Mouse (Mus musculus) liver, postnatal 0 days (tissue): Measurements from ENCODE around the gene Rxrb. TPM values are rescaled to one million over a fixed set of nuclear protein-coding genes. Genes with fewer than 3 reads are reported as not detected.

Source experiments
- ATAC-seq: fragments of 200-750 bp; cut with Nextera tagmentation; 2 replicates; pipeline ENCODE4 v1.8.0; 2017; ENCODE audit warnings: mild to moderate bottlenecking, moderate library complexity
- DNase-seq: peaks from one replicate; pipeline ENCODE4 v3.0.0-alpha.2; 2016
- H3K27ac ChIP-seq: fragments of 300-500 bp; sonication (generic); 2 replicates; pipeline ENCODE4 v1.5.1; 2014; ENCODE audit warnings: antibody characterized with exemption, moderate library complexity, mild to moderate bottlenecking, low read depth
- H3K27me3 ChIP-seq: fragments of 300-500 bp; sonication (generic); 2 replicates; pipeline ENCODE4 v1.6.1; 2014; ENCODE audit warnings: low read length, control low read depth, mixed read lengths; ENCODE audit not compliant: insufficient read depth
- H3K36me3 ChIP-seq: fragments of 300-500 bp; sonication (generic); replicated peaks from 2 replicates; pipeline ENCODE4 v1.6.1; 2014; ENCODE audit warnings: mild to moderate bottlenecking, control low read depth, low read length, moderate library complexity, mixed read lengths; ENCODE audit not compliant: insufficient read depth
- H3K4me1 ChIP-seq: fragments of 300-500 bp; sonication (generic); 2 replicates; pipeline ENCODE4 v1.6.1; 2014; ENCODE audit warnings: antibody characterized with exemption, mild to moderate bottlenecking, control low read depth; ENCODE audit not compliant: insufficient read depth
- H3K4me2 ChIP-seq: fragments of 300-500 bp; sonication (generic); 2 replicates; pipeline ENCODE4 v1.6.1; 2014; ENCODE audit warnings: low read depth, mild to moderate bottlenecking, low read length, moderate library complexity, mixed read lengths
- H3K4me3 ChIP-seq: fragments of 300-500 bp; sonication (generic); 2 replicates; pipeline ENCODE4 v1.5.1; 2014; ENCODE audit warnings: low read depth, low read length
- H3K9ac ChIP-seq: fragments of 300-500 bp; sonication (generic); replicated peaks from 2 replicates; pipeline ENCODE4 v1.6.1; 2014; ENCODE audit warnings: mild to moderate bottlenecking, moderate library complexity
- H3K9me3 ChIP-seq: fragments of 300-500 bp; sonication (generic); 2 replicates; pipeline ENCODE4 v1.6.1; 2016; ENCODE audit warnings: mild to moderate bottlenecking, control low read depth, low read length, mixed read lengths
- CTCF ChIP-seq: sonication (generic); IDR thresholded peaks from 2 replicates; pipeline ENCODE4 v1.5.1; 2016; ENCODE audit warnings: antibody characterized with exemption, low read depth
- EP300 ChIP-seq: IDR thresholded peaks from 2 replicates; pipeline ENCODE4 v1.6.1; 2016; ENCODE audit warnings: antibody characterized with exemption, low read depth, mild to moderate bottlenecking
- WGBS: fragments of 180-500 bp; shearing (Covaris S2); extraction: QIAGEN DNeasy Blood & Tissue Kit; methylation state at CpG from one replicate; pipeline ENCODE4 v1.1.7; 2014; ENCODE audit not compliant: insufficient replicate concordance; 5-methylcytosine and 5-hydroxymethylcytosine counted together
- microRNA counts: library from miRNA; unstranded; fragments of <30 nt; microRNA quantifications from one replicate; lab custom pipeline; 2015
- microRNA-seq: library from miRNA; unstranded; fragments of <30 nt; microRNA quantifications from one replicate; pipeline ENCODE4, GENCODE M21; 2016
- polyA plus RNA-seq: library from polyadenylated mRNA; unstranded; fragments of >200 nt; fragmentation: Nextera tagmentation; extraction: Ambion mirVana; gene quantifications from 2 replicates; pipeline ENCODE4 v1.2.1, GENCODE M21; 2015

Gene Rxrb
- polyA plus RNA-seq, 1 experiment from 2014 or later, result 16.2 TPM

GRCm38 (mm10) chr17:34079621-34080020, 48.0 kb downstream of the Rxrb start:
- Histone ChIP-seq H3K36me3 (no peaks in the 10 kb centered on the region), H3K4me1 (no peaks in the 10 kb centered on the region), H3K4me2 (no peak overlapping the region), H3K27me3 (peaks cover 22% of the 10 kb centered on the region), H3K27ac (no peak overlapping the region), H3K9ac (no peak overlapping the region), H3K9me3 (no peaks in the 10 kb centered on the region), H3K4me3 (no peak overlapping the region)
- no peak for DNase-seq
- TF ChIP-seq CTCF, result no peak
- TF ChIP-seq EP300, result no peak
- peak; percentile 68 for ATAC-seq
- 28% methylated on average over 5 of the region's 5 CpGs for WGBS

GRCm38 (mm10) chr17:34083104-34083503, 51.5 kb downstream of the Rxrb start:
- no peak for ATAC-seq
- TF ChIP-seq EP300 (no peak), CTCF (no peak)
- 34% methylated on average over 8 of the region's 8 CpGs for WGBS

GRCm38 (mm10) chr17:34087386-34087785, 55.8 kb downstream of the Rxrb start:
- WGBS, result 67% methylated on average over 2 of the region's 2 CpGs
- Histone ChIP-seq H3K9me3 (no peaks in the 10 kb centered on the region), H3K36me3 (no peaks in the 10 kb centered on the region), H3K4me1 (0 out of 2 replicates have a peak, but pooled peaks cover 3% of the 10 kb centered on the region), H3K27ac (no peak overlapping the region), H3K27me3 (peaks cover 6% of the 10 kb centered on the region; the same call in 1 of the 2 replicates), H3K4me2 (no peak overlapping the region), H3K9ac (no peak overlapping the region), H3K4me3 (no peak overlapping the region)
- no peak for DNase-seq
- TF ChIP-seq CTCF, result no peak
- ATAC-seq, result no peak

More at GRCm38 (mm10) chr17:34083104-34083503, 51.5 kb downstream of the Rxrb start:
- no peaks in the 10 kb centered on the region for H3K4me1 ChIP-seq
- no peak overlapping the region for H3K4me3 ChIP-seq
- no peaks in the 10 kb centered on the region for H3K36me3 ChIP-seq
- DNase-seq, result no peak
- no peaks in the 10 kb centered on the region for H3K9me3 ChIP-seq
- peaks cover 6% of the 10 kb centered on the region; the same call in 1 of the 2 replicates for H3K27me3 ChIP-seq
- H3K4me2 ChIP-seq, result no peak overlapping the region
- no peak overlapping the region for H3K27ac ChIP-seq
- no peak overlapping the region for H3K9ac ChIP-seq

MicroRNA genes within 50 kb of the gene (microRNA counts, 519-probe panel; counts per million panel counts)
- microRNA mmu-miR-219 (lab: Ali Mortazavi, UCI), result not detected

Small RNAs within 50 kb of the gene (microRNA-seq; reads per million reads assigned to microRNA genes)
- gene Mir219a-1 (not detected), gene Mir219c (not detected)

Other genes starting within 250 kb of the Rxrb start
- gene Angptl4, start 250.0 kb upstream of the Rxrb start, polyA plus RNA-seq, result 64.4 and 93.5 TPM in 2 replicates
- gene Kank3, start 221.3 kb upstream of the Rxrb start, polyA plus RNA-seq, result 9.4 and 10.6 TPM in 2 replicates
- 699 and 710 TPM in 2 replicates for gene Rps28, start 207.2 kb upstream of the Rxrb start, polyA plus RNA-seq
- 379 and 389 TPM in 2 replicates for gene Ndufa7, start 207.2 kb upstream of the Rxrb start, polyA plus RNA-seq
- gene Cd320, start 188.7 kb upstream of the Rxrb start, polyA plus RNA-seq, result 16.6 and 17.4 TPM in 2 replicates
- gene Gm7029, start 158.0 kb upstream of the Rxrb start, polyA plus RNA-seq, result not detected in 2 replicates
- gene Kifc1, start 141.2 kb upstream of the Rxrb start, polyA plus RNA-seq, result 2.6 and 3.6 TPM in 2 replicates
- gene Platr17, start 126.7 kb upstream of the Rxrb start, polyA plus RNA-seq, result 0.41 and 0.54 TPM in 2 replicates
- gene Daxx, start 122.4 kb upstream of the Rxrb start, polyA plus RNA-seq, result 12.6 and 13.0 TPM in 2 replicates
- gene Tapbp, start 115.9 kb upstream of the Rxrb start, polyA plus RNA-seq, result 47.0 and 47.9 TPM in 2 replicates
- gene Zbtb22, start 115.9 kb upstream of the Rxrb start, polyA plus RNA-seq, result 7.1 and 7.9 TPM in 2 replicates
- 6.8 and 7.4 TPM in 2 replicates for gene Rgl2, start 102.3 kb upstream of the Rxrb start, polyA plus RNA-seq
- 82.2 and 85.5 TPM in 2 replicates for gene Pfdn6, start 91.5 kb upstream of the Rxrb start, polyA plus RNA-seq
- 12.7 and 12.8 TPM in 2 replicates for gene Wdr46, start 91.2 kb upstream of the Rxrb start, polyA plus RNA-seq
- gene B3galt4, start 80.3 kb upstream of the Rxrb start, polyA plus RNA-seq, result 2.2 and 2.4 TPM in 2 replicates
- gene Vps52, start 76.0 kb upstream of the Rxrb start, polyA plus RNA-seq, result 12.5 and 13.4 TPM in 2 replicates
- 1,510 and 1,549 TPM in 2 replicates for gene Rps18, start 75.8 kb upstream of the Rxrb start, polyA plus RNA-seq
- gene H2-K1, start 31.5 kb upstream of the Rxrb start, polyA plus RNA-seq, result 274 and 288 TPM in 2 replicates
- 6.0 and 7.1 TPM in 2 replicates for gene Ring1, start 7.1 kb upstream of the Rxrb start, polyA plus RNA-seq
- gene H2-Ke6, start 3.8 kb upstream of the Rxrb start, polyA plus RNA-seq, result 49.1 and 51.6 TPM in 2 replicates
- gene Slc39a7, start 130 bp upstream of the Rxrb start, polyA plus RNA-seq, result 41.3 and 43.4 TPM in 2 replicates
- gene Col11a2, start 7.6 kb downstream of the Rxrb start, polyA plus RNA-seq, result 0.21 and 0.47 TPM in 2 replicates
- 0.72 and 0.85 TPM in 2 replicates for gene H2-Oa, start 60.5 kb downstream of the Rxrb start, polyA plus RNA-seq
- 9.7 and 11.9 TPM in 2 replicates for gene H2-DMa, start 87.7 kb downstream of the Rxrb start, polyA plus RNA-seq
- 29.2 and 32.5 TPM in 2 replicates for gene Brd2, start 90.8 kb downstream of the Rxrb start, polyA plus RNA-seq
- gene H2-DMb2, start 111.5 kb downstream of the Rxrb start, polyA plus RNA-seq, result 1.9 and 2.1 TPM in 2 replicates
- 3.9 and 4.0 TPM in 2 replicates for gene H2-DMb1, start 121.3 kb downstream of the Rxrb start, polyA plus RNA-seq
- 8.8 and 9.3 TPM in 2 replicates for gene Tap1, start 155.7 kb downstream of the Rxrb start, polyA plus RNA-seq
- gene Psmb9, start 156.0 kb downstream of the Rxrb start, polyA plus RNA-seq, result 20.4 and 22.9 TPM in 2 replicates
- gene Psmb8, start 165.9 kb downstream of the Rxrb start, polyA plus RNA-seq, result 49.7 and 51.6 TPM in 2 replicates
- gene Tap2, start 171.7 kb downstream of the Rxrb start, polyA plus RNA-seq, result 9.8 and 10.5 TPM in 2 replicates
- gene H2-Ob, start 207.1 kb downstream of the Rxrb start, polyA plus RNA-seq, result 1.1 and 1.2 TPM in 2 replicates
- 22.7 and 24.9 TPM in 2 replicates for gene H2-Ab1, start 225.9 kb downstream of the Rxrb start, polyA plus RNA-seq